ENCODE assay signal across 23 mouse cellular contexts in genomic region chr9:16062472-16062871, GRCm38 (mm10).
DNase-seq lines count a peak whose midpoint lies in the region; ATAC-seq and TF ChIP-seq lines count a peak whose summit lies in the region.
"Had no signal": no experiment of that assay in that cellular context is flagged by ENCODE, and none has a peak within 500 bp of the region (broad histone marks: within the 10 kb centered on the region; RNA-seq: fewer than 3 reads in every experiment).

No protein-coding gene starts in this region.

- DNase-seq in CH12.LX (ENCODE audit: extremely low read depth) (no peak), ES-E14 (ENCODE audit: low read depth, low spot score) (no peak), MEL (ENCODE audit: low read depth, low spot score) (no peak)
- DNase-seq in midbrain, embryonic 11.5 days (ENCODE audit: low spot score, missing footprints) = no peak
- no peak for DNase-seq in forebrain, embryonic 14.5 days (ENCODE audit: low spot score)
- DNase-seq: adrenal gland, adult 2 months; adrenal gland, adult 8-10 months; adrenal gland, postnatal 10 days; adrenal gland, postnatal 14 days; adrenal gland, postnatal 25 days; adrenal gland, postnatal 36 days; B cell, adult 2 months; cerebellum, adult 11 months; cerebellum, adult 11-12 months; cerebellum, adult 18-20 months; cerebellum, adult 2 months; cerebellum, adult 8-10 months; cerebellum, adult 9-10 months had no signal

- no peak overlapping the region for H3K9ac ChIP-seq in CH12.LX (ENCODE audit: insufficient read depth, low read depth)
- H3K9ac ChIP-seq in ES-E14 (ENCODE audit: insufficient read depth, low read depth, low read length, poor library complexity, severe bottlenecking) = no peak overlapping the region
- no peak overlapping the region for H3K9ac ChIP-seq in MEL (ENCODE audit: control insufficient read depth, low read depth, low read length, poor library complexity, severe bottlenecking)
- no peak overlapping the region for H3K9ac ChIP-seq in midbrain, embryonic 11.5 days (ENCODE audit: low read length)
- no peak overlapping the region for H3K9ac ChIP-seq in forebrain, embryonic 14.5 days (ENCODE audit: low read length)
- H3K9ac ChIP-seq in forebrain, embryonic 15.5 days (replicated peaks) = no peak overlapping the region

- TF ChIP-seq POLR2A in CH12.LX (IDR thresholded peaks at IDR 0.05; ENCODE audit: low read depth, low read length) (no peak), MEL (IDR thresholded peaks at IDR 0.05; ENCODE audit: control insufficient read depth in 1 of 2, insufficient read depth in 1 of 2, low read depth in 1 of 2, low read length in 2 of 2, poor library complexity in 1 of 2) (no peak)

- no peak overlapping the region for H3K4me2 ChIP-seq in CH12.LX (ENCODE audit: insufficient read depth, low read depth, poor library complexity, severe bottlenecking)
- H3K4me2 ChIP-seq in midbrain, embryonic 11.5 days = no peak overlapping the region
- no peak overlapping the region for H3K4me2 ChIP-seq in forebrain, embryonic 14.5 days (ENCODE audit: low read length)
- no peak overlapping the region for H3K4me2 ChIP-seq in forebrain, embryonic 15.5 days (replicated peaks)

- H3K27me3 ChIP-seq in CH12.LX (replicated peaks) (no peaks in the 10 kb centered on the region), MEL (ENCODE audit: control insufficient read depth in 1 of 2, insufficient read depth in 2 of 2, low read length in 2 of 2) (peaks cover 0 to 2% of the 10 kb centered on the region in 2 experiments; a peak in 2 of 4 replicates)
- H3K27me3 ChIP-seq in midbrain, embryonic 11.5 days (ENCODE audit: control insufficient read depth, insufficient read depth, low read length) = no peaks in the 10 kb centered on the region
- H3K27me3 ChIP-seq in forebrain, embryonic 14.5 days (replicated peaks; ENCODE audit: control insufficient read depth, insufficient read depth, low read length) = no peaks in the 10 kb centered on the region
- no peaks in the 10 kb centered on the region for H3K27me3 ChIP-seq in forebrain, embryonic 15.5 days
- H3K27me3 ChIP-seq: Patski had no signal

- in situ Hi-C loops in CH12.LX (cut with MboI; ENCODE audit: low pct_ligation_motif_present, low pct_unique_long_range_greater_than_20kb, low sequenced_read_pairs) = no loop called here
- in situ Hi-C loops in ES-E14 (cut with MboI; ENCODE audit: low sequenced_read_pairs in 2 of 2, unreplicated experiment in 2 of 2) = no loop called here

- no peak overlapping the region for H3K4me3 ChIP-seq in CH12.LX (replicated peaks in 1 of 3; ENCODE audit: low read depth in 2 of 3, low read length in 2 of 3, poor library complexity in 1 of 3)
- no peak overlapping the region for H3K4me3 ChIP-seq in ES-E14 (ENCODE audit: insufficient read depth in 1 of 2, low read depth in 1 of 2, low read length in 2 of 2, poor library complexity in 1 of 2, severe bottlenecking in 1 of 2)
- H3K4me3 ChIP-seq in MEL (ENCODE audit: control insufficient read depth in 1 of 2, insufficient read depth in 1 of 2, low read depth in 2 of 2, low read length in 2 of 2) = no peak overlapping the region
- H3K4me3 ChIP-seq in midbrain, embryonic 11.5 days (ENCODE audit: low read depth, low read length) = no peak overlapping the region
- H3K4me3 ChIP-seq in forebrain, embryonic 14.5 days (ENCODE audit: low read depth, low read length) = no peak overlapping the region
- H3K4me3 ChIP-seq in forebrain, embryonic 15.5 days = no peak overlapping the region

- no peaks in the 10 kb centered on the region for H3K36me3 ChIP-seq in CH12.LX (replicated peaks in 1 of 2; ENCODE audit: control insufficient read depth in 1 of 2, insufficient read depth in 1 of 2, low read length in 1 of 2)
- H3K36me3 ChIP-seq in ES-E14 (ENCODE audit: control insufficient read depth, insufficient read depth, low read length, poor library complexity, severe bottlenecking) = no peaks in the 10 kb centered on the region
- H3K36me3 ChIP-seq in MEL (ENCODE audit: control insufficient read depth in 1 of 2, insufficient read depth in 2 of 2, low read length in 2 of 2) = no peaks in the 10 kb centered on the region
- H3K36me3 ChIP-seq in midbrain, embryonic 11.5 days (ENCODE audit: control insufficient read depth, insufficient read depth, low read length) = no peaks in the 10 kb centered on the region
- H3K36me3 ChIP-seq in forebrain, embryonic 14.5 days (ENCODE audit: control insufficient read depth, insufficient read depth, low read length) = no peaks in the 10 kb centered on the region
- H3K36me3 ChIP-seq in forebrain, embryonic 15.5 days = no peaks in the 10 kb centered on the region
- H3K36me3 ChIP-seq: G1E had no signal

- H3K9me3 ChIP-seq in CH12.LX (replicated peaks; ENCODE audit: low read length) (no peaks in the 10 kb centered on the region), ES-E14 (ENCODE audit: control insufficient read depth, insufficient read depth, low read depth, low read length) (no peaks in the 10 kb centered on the region), MEL (replicated peaks; ENCODE audit: insufficient read depth, low read length) (no peaks in the 10 kb centered on the region)
- H3K9me3 ChIP-seq in midbrain, embryonic 11.5 days (ENCODE audit: control insufficient read depth, low read length) = no peaks in the 10 kb centered on the region
- H3K9me3 ChIP-seq in forebrain, embryonic 14.5 days (replicated peaks; ENCODE audit: control insufficient read depth, low read length) = no peaks in the 10 kb centered on the region
- H3K9me3 ChIP-seq in forebrain, embryonic 15.5 days = no peaks in the 10 kb centered on the region
- H3K9me3 ChIP-seq: G1E had no signal

- TF ChIP-seq EP300 in CH12.LX (IDR thresholded peaks at IDR 0.05; ENCODE audit: low read length) (no peak), MEL (IDR thresholded peaks at IDR 0.05; ENCODE audit: low read depth in 1 of 2, low read length in 2 of 2) (no peak)

- TF ChIP-seq RAD21 in CH12.LX (IDR thresholded peaks at IDR 0.05; ENCODE audit: low read depth, low read length) (no peak), MEL (IDR thresholded peaks at IDR 0.05; ENCODE audit: low read depth, low read length) (no peak)

- dilution Hi-C loops in CH12.LX (cut with MboI; ENCODE audit: extremely low pct_ligation_motif_present, extremely low pct_unique_long_range_greater_than_20kb, low sequenced_read_pairs) = no loop called here

- TF ChIP-seq CTCF in CH12.LX (conservative IDR thresholded peaks at IDR 0.05 in 1 of 2, IDR thresholded peaks at IDR 0.05 in 1 of 2; ENCODE audit: low read depth in 2 of 2, low read length in 2 of 2) = no peak
- no peak for TF ChIP-seq CTCF in MEL (IDR thresholded peaks at IDR 0.05 in 2 of 3, conservative IDR thresholded peaks at IDR 0.05 in 1 of 3; ENCODE audit: control insufficient read depth in 1 of 3, insufficient read depth in 1 of 3, low read depth in 2 of 3, low read length in 3 of 3, poor library complexity in 1 of 3, severe bottlenecking in 1 of 3)

- no peaks in the 10 kb centered on the region for H3K4me1 ChIP-seq in CH12.LX (ENCODE audit: control insufficient read depth in 1 of 2, insufficient read depth in 2 of 2)
- no peaks in the 10 kb centered on the region for H3K4me1 ChIP-seq in ES-E14 (ENCODE audit: control insufficient read depth in 2 of 2, insufficient read depth in 2 of 2, low read length in 2 of 2, poor library complexity in 1 of 2)
- no peaks in the 10 kb centered on the region for H3K4me1 ChIP-seq in MEL (ENCODE audit: control insufficient read depth in 1 of 2, insufficient read depth in 2 of 2, low read length in 2 of 2)
- H3K4me1 ChIP-seq in midbrain, embryonic 11.5 days (ENCODE audit: control insufficient read depth, insufficient read depth, low read length) = no peaks in the 10 kb centered on the region
- no peaks in the 10 kb centered on the region for H3K4me1 ChIP-seq in forebrain, embryonic 14.5 days (ENCODE audit: control insufficient read depth, insufficient read depth, low read length)
- no peaks in the 10 kb centered on the region for H3K4me1 ChIP-seq in forebrain, embryonic 15.5 days

- ATAC-seq in midbrain, embryonic 11.5 days (ENCODE audit: low FRiP score) = no peak
- ATAC-seq in forebrain, embryonic 14.5 days = no peak
- ATAC-seq in forebrain, embryonic 15.5 days (replicated peaks) = no peak
- ATAC-seq: activated CD4-positive, CD25-positive, alpha-beta regulatory T cell, adult 4 months; CD4-positive, CD25-positive, alpha-beta regulatory T cell, adult 4 months; Patski had no signal

- no peak overlapping the region for H3K27ac ChIP-seq in CH12.LX (ENCODE audit: insufficient read depth, low read depth)
- H3K27ac ChIP-seq in ES-E14 (ENCODE audit: insufficient read depth, low read depth, low read length, poor library complexity, severe bottlenecking) = no peak overlapping the region
- H3K27ac ChIP-seq in MEL (ENCODE audit: control insufficient read depth, low read depth, low read length) = no peak overlapping the region
- no peak overlapping the region for H3K27ac ChIP-seq in midbrain, embryonic 11.5 days (ENCODE audit: low read depth, low read length)
- H3K27ac ChIP-seq in forebrain, embryonic 14.5 days (ENCODE audit: low read depth, low read length) = no peak overlapping the region
- no peak overlapping the region for H3K27ac ChIP-seq in forebrain, embryonic 15.5 days (replicated peaks)

- H3K79me2 ChIP-seq in CH12.LX (replicated peaks; ENCODE audit: control insufficient read depth, extremely low read depth, insufficient read depth, poor library complexity, severe bottlenecking) (no peaks in the 10 kb centered on the region), MEL (ENCODE audit: control insufficient read depth, insufficient read depth, low read length, poor library complexity) (no peaks in the 10 kb centered on the region)

TF ChIP-seq in CH12.LX, 34 proteins besides CTCF, POLR2A, EP300 and RAD21:
- no peak for TF ChIP-seq E2F4 (IDR thresholded peaks at IDR 0.05; ENCODE audit: insufficient replicate concordance, low read depth, low read length)
- peak; percentile 54; the same call in 1 of the 2 replicates for TF ChIP-seq ZNF384 (IDR thresholded peaks at IDR 0.05; ENCODE audit: low read depth, low read length)
- no peak for TF ChIP-seq IRF4 (IDR thresholded peaks at IDR 0.05; ENCODE audit: low read depth, low read length)
- no peak for TF ChIP-seq MAZ (IDR thresholded peaks at IDR 0.05; ENCODE audit: low read depth, low read length)

TF ChIP-seq in ES-E14, 5 proteins besides CTCF, POLR2A, EP300 and RAD21:
- TF ChIP-seq HCFC1 (IDR thresholded peaks at IDR 0.05; ENCODE audit: borderline replicate concordance, insufficient read depth, low read length) (no peak), ZNF384 (IDR thresholded peaks at IDR 0.05; ENCODE audit: low read depth, low read length) (peak; percentile 63; the same call in 1 of the 2 replicates), CHD2 (IDR thresholded peaks at IDR 0.05; ENCODE audit: low read depth, low read length) (no peak)

TF ChIP-seq in MEL, 35 proteins besides CTCF, POLR2A, EP300 and RAD21:
- TF ChIP-seq ZNF384 (IDR thresholded peaks at IDR 0.05; ENCODE audit: low read depth, low read length) (peak; percentile 62), TCF12 (IDR thresholded peaks at IDR 0.05; ENCODE audit: low read depth, low read length) (no peak), NELFE (IDR thresholded peaks at IDR 0.05; ENCODE audit: low read depth, low read length) (no peak), NRF1 (IDR thresholded peaks at IDR 0.05; ENCODE audit: insufficient read depth, low read depth, low read length, poor library complexity, severe bottlenecking) (no peak)

Comparison
In these comparisons a context has a peak if more than half of its experiments do, and no peak if none do; other contexts are left out.
1. Of the 35 proteins assayed by ChIP-seq in both MEL and CH12.LX: peak only in MEL: none; only in CH12.LX: none; in both: ZNF384; in neither: 34.